Mouse (Mus musculus) left cerebral cortex, postnatal 14 days (tissue): ENCODE data around the gene Asb9. TPM values are rescaled to one million over a fixed set of nuclear protein-coding genes. Genes with fewer than 3 reads are reported as not detected.

Source experiments
- DNase-seq, 2 experiments: peaks; one replicate each; pipeline ENCODE4 v3.0.0; 2021 to 2022; ENCODE audit warnings: low spot score in 2 of 2, mixed read lengths in 1 of 2
- intact Hi-C: fragments of 180-260 bp; cut with DNase I; formaldehyde crosslinking; loops from one replicate; pipeline ENCODE4 v1.15.1; 2025
- long read RNA-seq, 2 experiments: library from polyadenylated mRNA; stranded (forward); transcript quantifications; one replicate each; pipeline ENCODE4 v2.0.0; 2021
- total RNA-seq, 2 experiments: library from RNA; stranded (reverse); gene quantifications; 2 replicates each; pipeline ENCODE4 v1.2.3; 2021

The Asb9 gene
- total RNA-seq = not detected
- long read RNA-seq, experiment 1 = 0 reads
- long read RNA-seq, experiment 2 = 0 reads

- intact Hi-C loops = no loop called here
Observed at GRCm38 (mm10) chrX:164505709-164506498, at the start of gene Asb9. Gene Asb9 (plus strand): TSS chrX:164506327.

GRCm38 (mm10) chrX:164459205-164459878, 46.8 kb upstream of the Asb9 start:
- intact Hi-C loops = no loop called here
- DNase-seq = no peak

More at GRCm38 (mm10) chrX:164505709-164506498, at the start of gene Asb9:
- no peak for DNase-seq

DNA sequence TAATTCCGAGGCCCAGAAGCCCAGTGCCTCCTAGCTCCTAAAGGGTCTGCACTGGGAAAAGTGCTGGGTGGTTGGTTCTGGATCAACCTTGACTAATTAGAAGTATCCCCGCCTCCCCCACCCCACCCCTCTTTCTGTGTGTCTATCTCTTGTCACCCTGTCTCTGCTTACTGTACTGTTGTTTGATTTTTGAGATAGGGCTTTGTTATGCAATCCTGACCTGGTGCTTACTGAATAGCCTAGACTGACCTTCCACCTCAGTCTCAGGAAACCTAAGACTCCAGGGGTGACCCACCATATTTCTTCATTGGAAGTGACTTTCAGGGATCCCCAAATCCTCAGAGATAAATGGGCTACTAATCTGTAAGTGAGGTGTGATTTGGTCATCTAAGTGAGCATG, 3.9 kb upstream of the Asb9 start:
- DNase-seq = no peak
- intact Hi-C loops = no loop called here

DNA sequence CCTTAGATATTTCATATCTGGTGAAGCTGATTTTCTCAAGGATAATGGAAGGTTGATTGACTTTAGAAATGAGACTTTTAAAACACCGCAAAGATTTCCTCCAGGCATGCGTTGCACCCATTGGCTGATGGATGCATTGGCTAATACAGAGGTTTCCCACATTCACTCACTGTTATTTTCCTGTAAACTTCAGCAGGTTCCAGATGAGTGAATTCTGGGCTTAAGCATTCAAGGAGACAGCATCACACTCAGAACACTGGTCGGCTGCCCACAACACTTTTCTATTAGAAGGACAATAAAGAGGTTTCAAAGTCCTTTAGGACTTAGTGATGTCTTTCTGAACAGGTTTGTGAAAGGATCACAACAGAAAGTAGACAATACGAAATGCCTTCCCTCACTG, 941 bp downstream of the Asb9 start:
- intact Hi-C loops = no loop called here
- DNase-seq = no peak

DNA sequence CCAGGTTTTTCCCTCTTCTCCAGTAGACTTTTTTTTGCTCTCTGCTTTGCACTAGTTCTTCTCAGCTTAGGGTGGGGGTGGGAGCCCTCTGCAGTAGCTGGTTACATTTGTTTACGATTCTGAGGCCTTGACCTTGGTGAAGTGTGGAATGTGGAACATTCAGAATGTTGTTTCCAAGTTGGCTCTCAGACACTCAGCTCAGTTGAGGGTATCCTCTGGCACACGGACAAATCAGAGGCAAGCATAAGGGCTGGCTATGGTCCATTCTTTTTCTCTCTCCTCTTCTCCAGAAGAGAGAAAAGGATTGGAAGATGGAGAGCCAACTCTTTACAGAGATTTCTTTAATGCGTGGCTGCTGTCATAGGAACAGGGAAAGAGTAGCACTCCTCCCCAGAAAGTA, 2.6 kb downstream of the Asb9 start:
- peak in 1 of 2 experiments; percentile 4 for DNase-seq
- intact Hi-C loops = no loop called here

GRCm38 (mm10) chrX:164522138-164522537, 16.0 kb downstream of the Asb9 start:
- no peak for DNase-seq
- intact Hi-C loops = no loop called here

GRCm38 (mm10) chrX:164526566-164526965, 20.4 kb downstream of the Asb9 start:
- intact Hi-C loops = no loop called here
- no peak for DNase-seq

DNA sequence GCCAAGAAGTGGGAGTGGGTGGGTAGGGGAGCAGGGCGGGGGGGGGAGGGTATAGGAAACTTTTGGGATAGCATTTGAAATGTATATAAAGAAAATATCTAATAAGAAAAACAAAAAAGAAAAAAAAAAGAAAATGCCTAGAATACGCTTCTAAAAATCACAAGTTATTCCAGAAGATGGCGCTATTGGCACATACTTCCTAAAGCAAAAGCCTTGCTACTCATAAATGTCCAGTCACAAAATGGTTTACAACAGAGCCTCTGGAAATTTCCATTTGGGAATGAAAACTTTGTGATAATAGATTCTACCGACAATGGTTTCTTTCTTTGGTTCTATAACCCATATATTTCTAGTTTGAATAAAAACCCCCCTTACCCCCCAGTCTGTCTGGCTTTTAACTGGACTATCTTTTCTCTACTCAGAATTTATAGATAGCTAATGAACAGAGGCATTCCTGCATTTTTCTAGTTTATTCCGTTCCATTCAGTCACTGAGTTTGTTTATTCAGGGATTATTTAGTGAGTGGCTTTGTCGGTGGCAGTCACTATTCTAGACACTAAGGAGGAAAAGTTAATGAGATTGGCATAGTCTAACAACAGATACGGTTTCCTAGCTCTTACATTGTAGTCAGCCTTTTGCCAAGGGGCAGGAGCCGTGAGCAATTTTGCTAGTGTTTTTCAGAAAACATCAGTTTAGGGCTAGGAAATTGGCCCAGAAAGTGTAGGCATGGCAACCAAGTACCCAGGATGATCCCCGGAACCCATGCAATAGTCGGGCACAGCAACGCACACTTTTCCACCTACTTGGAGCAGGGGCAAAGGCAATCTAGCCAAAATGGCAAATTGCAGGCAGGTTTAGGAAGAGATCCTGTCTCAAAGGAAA, 35.5 kb downstream of the Asb9 start:
- peak; percentile 21 to 61 for DNase-seq
- intact Hi-C loops = loop anchor here (2.0 to 5.0 kb wide), 2 partner anchors 1606 to 1621 kb away; no protein-coding TSS in a partner anchor

- intact Hi-C loops = no loop called here
- no peak for DNase-seq
Observed at GRCm38 (mm10) chrX:164570195-164570594, 64.1 kb downstream of the Asb9 start.

GRCm38 (mm10) chrX:164576967-164577366, 70.8 kb downstream of the Asb9 start:
- no peak for DNase-seq
- intact Hi-C loops = no loop called here

Other genes starting within 250 kb of the Asb9 start
- 1 to 10 TPM in 1 of 2 experiments, under 1 TPM in 1; 0.93 to 1.0 TPM for gene Bmx, start 248.1 kb upstream of the Asb9 start, total RNA-seq
- 1 to 10 TPM; 3.7 to 3.9 TPM for gene Pir, start 237.0 kb upstream of the Asb9 start, total RNA-seq
- 1 to 10 TPM; 2.4 to 2.7 TPM for gene Vegfd, start 132.9 kb upstream of the Asb9 start, total RNA-seq
- 1 to 10 TPM; 5.1 to 5.5 TPM for gene Piga, start 86.5 kb upstream of the Asb9 start, total RNA-seq
- 1 to 10 TPM; 3.8 to 4.0 TPM for gene Asb11, start 69.3 kb upstream of the Asb9 start, total RNA-seq